Mouse (Mus musculus) spleen, postnatal 36 days (tissue): ENCODE results near the gene Fam114a2.
"Not testable (repeated sequence)": the region's sequence is repeated elsewhere in the genome, so short reads cannot be mapped to it uniquely, and the experiment has no call there.

Experiments used
- DNase-seq, 2 experiments: peaks; one replicate each; pipeline ENCODE4 v3.0.0; 2022; ENCODE audit warnings: low spot score in 2 of 2, mixed read lengths in 1 of 2

Gene Fam114a2

DNA sequence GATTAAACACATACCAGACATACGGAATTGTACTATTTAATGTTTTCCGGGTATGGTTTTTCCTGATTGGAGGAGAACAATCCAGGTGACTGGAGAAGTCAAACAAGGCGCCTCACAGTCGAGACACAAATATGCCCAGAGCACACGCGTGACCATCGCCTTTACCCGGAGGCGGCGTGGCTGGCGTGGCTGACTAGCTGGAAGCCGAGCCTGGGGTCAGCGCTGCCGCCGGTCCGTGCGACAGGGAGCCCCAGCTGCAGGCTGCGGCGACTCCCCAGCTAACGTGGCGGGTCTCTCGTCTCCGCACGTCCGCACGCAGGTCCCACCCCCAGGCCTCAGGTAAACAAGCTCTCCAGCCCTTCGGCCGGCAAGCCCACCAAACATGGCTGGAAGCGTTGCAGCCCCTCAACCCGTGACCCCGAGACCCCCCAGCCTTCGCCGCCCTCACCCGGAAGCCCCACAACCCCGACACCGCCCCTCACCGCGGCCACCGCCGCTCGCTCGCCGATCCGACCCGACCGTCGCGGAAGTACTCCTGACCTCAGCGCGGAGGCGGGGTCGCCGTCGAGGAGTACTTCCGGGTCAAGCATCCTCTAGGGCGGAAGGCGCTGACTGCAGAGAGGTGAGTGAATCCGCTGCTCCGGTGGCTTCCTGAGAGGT is at the start of gene Fam114a2, which contains the start of gene Mfap3:
Gene Fam114a2 (minus strand): TSS at position 527 of the 660 bp plus-strand sequence.
Gene Mfap3 (plus strand): TSS at position 574 of the 660 bp plus-strand sequence.
- peak; percentile 90 to 94 for DNase-seq

DNA sequence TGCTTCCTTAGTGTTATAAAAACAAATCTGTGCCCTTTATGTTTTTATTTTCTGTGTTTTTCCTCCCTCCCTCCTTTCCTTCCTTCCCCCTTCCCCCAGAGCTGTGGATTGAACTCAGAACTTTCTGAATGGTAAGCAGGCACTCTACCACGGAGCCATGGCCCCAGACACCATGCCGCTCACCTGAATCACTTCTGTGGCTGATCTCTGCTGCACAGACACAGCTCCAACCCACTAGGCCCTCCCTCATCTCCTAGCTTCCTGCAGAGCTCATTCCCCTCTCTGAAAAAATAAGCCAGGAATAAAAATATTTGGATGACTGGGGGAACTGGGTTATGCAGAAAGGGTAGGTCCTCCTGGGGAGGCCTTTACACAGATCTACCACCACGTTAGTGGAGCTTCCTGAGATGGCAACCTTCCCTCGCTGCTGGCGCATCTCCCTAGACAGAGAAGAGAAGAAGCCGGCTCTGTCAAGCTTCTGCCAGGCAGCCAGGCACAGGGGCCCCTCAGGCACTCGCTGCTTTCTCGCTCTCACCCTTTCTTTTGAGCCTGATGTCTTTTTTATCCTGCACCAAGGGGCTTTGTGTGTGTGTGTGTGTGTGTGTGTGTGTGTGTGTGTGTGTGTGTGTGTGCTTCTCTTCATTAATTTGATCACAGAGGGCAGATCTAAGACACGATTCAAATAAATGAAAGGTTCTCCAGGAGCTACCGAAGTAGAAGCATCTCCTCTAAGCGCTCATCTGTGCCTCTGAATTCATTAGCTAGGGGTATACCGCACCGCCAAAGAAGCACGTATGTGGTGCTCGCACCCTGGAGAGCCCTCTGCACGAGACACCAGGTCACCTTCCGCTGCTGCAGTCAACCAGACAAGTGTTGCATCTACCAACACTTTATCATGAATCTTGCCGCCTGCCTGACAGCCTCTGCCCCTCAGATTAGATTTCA is 47.9 kb upstream of the Fam114a2 start:
- no peak for DNase-seq

DNA sequence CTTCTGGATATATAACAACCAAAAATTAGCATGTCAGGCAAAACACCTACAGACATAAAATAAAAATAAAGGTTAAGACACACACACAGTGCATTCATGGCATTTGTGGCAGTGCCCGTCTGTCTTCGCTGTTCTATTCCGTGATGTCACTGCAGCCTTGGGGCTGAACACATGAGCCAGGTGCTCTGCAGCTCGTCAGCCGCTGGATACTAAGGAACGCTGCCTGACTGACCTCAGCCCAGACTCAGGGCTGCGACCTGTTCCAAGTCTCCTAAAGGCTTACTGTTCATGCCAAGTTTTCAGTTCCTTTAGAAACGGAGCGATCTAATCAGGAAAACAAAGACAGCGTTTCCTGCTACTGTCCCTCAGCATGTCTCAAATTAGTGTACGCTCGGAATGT is 46.1 kb upstream of the Fam114a2 start:
- DNase-seq: no peak

DNA sequence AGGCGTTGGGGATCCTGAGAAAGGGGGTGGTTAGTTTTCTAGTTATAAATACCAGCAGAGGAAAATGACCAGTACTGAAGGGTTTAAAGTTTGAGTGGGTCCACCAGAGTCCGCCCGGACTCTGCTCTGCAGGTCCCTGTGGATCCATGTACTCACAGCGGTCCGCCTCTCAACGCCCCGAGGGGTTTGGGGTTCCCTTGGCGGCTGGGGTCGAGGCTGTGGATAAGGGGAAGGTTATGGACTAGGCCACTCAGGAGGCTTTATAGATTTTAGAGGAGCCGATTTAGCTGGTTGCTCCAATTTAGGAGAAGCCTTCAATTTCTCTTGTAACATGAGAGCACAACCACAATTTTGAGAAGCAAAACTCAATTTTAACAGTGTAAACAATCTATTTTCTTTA is 39.5 kb upstream of the Fam114a2 start:
- not testable (repeated sequence) for DNase-seq

GRCm38 (mm10) chr11:57553015-57553780 is 34.8 kb upstream of the Fam114a2 start:
- DNase-seq: no peak

GRCm38 (mm10) chr11:57551016-57551415 is 32.6 kb upstream of the Fam114a2 start:
- no peak for DNase-seq

- DNase-seq: no peak
Measured at GRCm38 (mm10) chr11:57550230-57550629, 31.8 kb upstream of the Fam114a2 start.

DNA sequence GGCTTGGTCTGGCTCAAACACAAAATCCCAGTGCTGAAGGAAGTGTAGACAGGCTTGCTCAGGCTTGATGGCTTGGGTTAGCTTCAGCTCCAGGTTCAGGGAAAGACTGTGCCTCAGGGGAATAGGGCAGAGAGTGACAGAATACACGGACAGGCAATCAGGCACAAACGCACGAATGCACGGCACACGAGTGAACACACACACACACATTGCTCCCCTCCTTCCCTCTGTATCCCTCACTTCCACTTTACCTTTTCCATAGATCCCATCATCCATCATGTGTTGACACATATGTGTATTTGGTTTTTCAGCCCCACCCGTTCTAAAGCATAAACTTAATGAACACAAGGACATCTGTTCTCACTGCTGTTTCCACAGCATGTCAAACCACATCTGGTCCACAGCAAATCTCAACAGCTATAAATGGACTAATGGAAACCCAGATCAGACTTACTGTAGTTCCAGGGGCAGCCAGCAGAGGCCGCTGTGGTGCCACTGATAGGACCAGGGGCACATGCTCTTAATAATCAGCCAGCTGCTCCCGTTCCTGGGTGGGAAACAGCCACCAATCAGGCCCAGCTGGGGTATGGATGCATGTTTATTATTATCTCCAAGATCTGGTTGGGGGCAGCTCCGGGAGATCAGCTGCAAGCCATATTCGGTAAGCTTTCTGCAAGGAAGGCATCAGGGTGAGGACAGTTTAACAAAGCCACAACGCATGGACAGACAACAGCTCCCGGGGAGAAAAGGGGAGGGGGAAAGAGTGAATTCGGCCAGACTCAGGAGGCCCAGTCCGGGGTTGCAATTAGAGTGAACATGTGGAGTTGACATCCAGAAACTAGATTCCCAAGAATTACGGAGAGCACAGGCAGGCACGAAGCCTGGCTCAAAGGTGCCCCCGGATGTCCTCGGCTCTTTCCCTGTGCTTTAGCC is 30.5 kb upstream of the Fam114a2 start:
- DNase-seq: peak; percentile 45 to 57

- DNase-seq: no peak
Measured at GRCm38 (mm10) chr11:57540681-57541080, 22.3 kb upstream of the Fam114a2 start.

GRCm38 (mm10) chr11:57539841-57540418 is 21.5 kb upstream of the Fam114a2 start:
- DNase-seq: no peak

GRCm38 (mm10) chr11:57535912-57536311 is 17.5 kb upstream of the Fam114a2 start:
- DNase-seq: no peak

DNA sequence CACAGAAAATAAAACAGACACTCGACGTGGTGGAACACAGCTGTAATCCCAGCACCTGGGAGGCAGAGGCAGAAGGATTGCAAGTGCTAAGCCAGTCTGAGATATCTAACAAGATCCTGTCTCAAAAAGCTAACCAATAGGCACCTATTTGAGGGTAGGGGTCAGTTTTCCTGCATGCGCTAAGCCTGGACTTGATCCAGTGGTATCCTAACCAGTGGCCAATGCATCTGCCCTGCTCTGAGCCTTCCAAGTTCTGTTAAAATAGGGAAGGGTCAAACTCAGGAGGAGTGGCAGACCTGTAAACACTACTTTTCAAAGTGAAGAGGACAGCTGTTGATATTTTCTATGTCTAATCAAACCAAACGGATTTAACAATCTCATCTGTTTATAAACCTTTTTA is 13.9 kb upstream of the Fam114a2 start:
- DNase-seq: no peak

- no peak for DNase-seq
Measured at GRCm38 (mm10) chr11:57531300-57531950, 13.0 kb upstream of the Fam114a2 start.

DNA sequence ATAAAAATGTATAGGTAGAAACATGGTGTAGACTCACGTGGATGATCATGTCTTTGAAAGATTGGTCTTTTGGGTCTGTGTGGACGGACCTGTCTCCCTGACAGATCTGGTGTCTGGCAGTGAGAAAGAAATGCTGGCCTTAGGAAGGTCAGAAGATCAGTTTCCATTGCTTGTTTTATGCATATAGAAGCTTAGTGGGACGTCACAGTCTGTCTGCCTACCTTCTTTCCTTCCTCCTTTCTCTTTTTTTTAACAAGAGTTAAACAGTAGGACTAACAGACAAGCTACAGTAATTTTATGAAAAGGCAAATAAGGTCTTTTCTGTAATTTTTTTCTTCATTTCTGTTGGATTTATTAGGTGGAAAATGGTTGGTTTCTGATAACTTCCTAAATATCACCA is 10.7 kb upstream of the Fam114a2 start:
- DNase-seq: no peak

GRCm38 (mm10) chr11:57527506-57527905 is 9.1 kb upstream of the Fam114a2 start:
- DNase-seq: no peak

DNA sequence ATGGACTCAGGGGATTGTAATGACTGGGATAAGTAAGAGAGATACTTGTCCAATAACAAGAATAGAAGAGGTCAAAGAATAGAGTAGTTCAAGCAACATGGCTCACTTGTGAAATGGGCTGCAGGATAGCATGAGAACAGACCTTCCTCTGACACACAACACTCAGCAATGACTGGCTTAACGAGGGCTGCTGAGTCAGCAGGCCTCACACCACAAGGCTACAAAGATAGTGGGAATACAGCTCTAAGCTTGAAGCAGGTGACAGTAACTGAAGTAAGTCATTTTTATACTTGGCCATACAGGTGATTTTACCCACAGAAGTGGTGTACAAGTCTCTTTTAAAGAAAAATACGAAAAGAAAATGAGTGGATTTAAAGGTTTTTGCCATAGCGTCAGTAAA is 7.5 kb upstream of the Fam114a2 start:
- no peak for DNase-seq

- no peak for DNase-seq
Measured at GRCm38 (mm10) chr11:57524597-57524996, 6.2 kb upstream of the Fam114a2 start.

DNA sequence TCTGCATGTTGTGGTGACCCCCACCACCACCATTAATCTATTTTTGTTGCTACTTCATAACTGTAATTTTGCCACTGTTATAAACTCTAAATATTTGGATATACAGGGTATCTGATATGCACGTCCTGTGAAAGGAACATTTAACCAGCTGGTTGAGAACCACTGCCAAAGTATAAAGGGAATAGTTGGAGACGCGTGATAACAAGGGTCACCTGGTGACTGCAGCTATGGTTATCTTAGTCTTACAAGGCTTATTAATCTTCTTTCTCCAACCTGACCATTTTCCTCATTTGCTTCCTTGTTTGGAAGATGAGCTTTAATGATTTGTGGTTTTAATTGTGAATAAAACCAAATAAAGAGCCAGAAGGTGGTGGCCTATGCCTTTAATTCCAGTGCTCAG is 5.0 kb upstream of the Fam114a2 start:
- no peak for DNase-seq

GRCm38 (mm10) chr11:57522046-57522445 is 3.6 kb upstream of the Fam114a2 start:
- DNase-seq: no peak

DNA sequence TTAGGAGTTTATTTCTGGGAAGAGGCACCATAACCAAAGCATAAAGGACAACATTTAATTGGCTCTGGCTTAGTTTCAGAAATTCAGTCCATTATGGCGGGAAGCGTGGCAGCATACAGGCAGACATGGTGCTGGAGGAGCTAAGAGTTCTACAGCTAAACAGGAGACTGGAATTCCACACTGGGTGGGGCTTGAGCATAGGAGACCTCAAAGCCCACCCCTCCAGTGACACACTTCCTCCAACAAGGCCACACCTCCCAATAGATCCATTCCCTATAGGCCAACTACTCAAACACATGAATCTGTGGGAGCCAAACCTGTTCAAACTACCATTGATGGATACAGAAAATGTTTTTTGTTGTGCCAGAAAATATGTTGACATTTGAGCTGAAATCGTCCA is 2.8 kb upstream of the Fam114a2 start:
- no peak for DNase-seq
